Mouse (Mus musculus) small intestine, adult 2 months (tissue): ENCODE measurements around the gene Zfp174. TPM values are rescaled to one million over a fixed set of nuclear protein-coding genes. Genes with fewer than 3 reads are reported as not detected.
"Not testable (repeated sequence)": the region's sequence is repeated elsewhere in the genome, so short reads cannot be mapped to it uniquely, and the experiment has no call there.

Source experiments
- H3K27ac ChIP-seq: fragments of 200-500 bp; 2 replicates; pipeline ENCODE4 v1.5.1; 2012; ENCODE audit warnings: low read depth, low read length, control low read depth, inconsistent platforms; ENCODE audit not compliant: insufficient read depth
- H3K27me3 ChIP-seq: fragments of 200-500 bp; 2 replicates; pipeline ENCODE4 v1.6.1; 2012; ENCODE audit warnings: mild to moderate bottlenecking, moderate library complexity, low read length, inconsistent platforms; ENCODE audit not compliant: control insufficient read depth, insufficient read depth
- H3K36me3 ChIP-seq: fragments of 200-500 bp; 2 replicates; pipeline ENCODE4 v1.6.1; 2012; ENCODE audit warnings: mild to moderate bottlenecking, low read length, control low read depth, inconsistent platforms; ENCODE audit not compliant: control insufficient read depth, insufficient read depth
- H3K4me1 ChIP-seq: fragments of 200-500 bp; 2 replicates; pipeline ENCODE4 v1.6.1; 2012; ENCODE audit warnings: low read length, inconsistent platforms, mixed read lengths; ENCODE audit not compliant: control insufficient read depth, insufficient read depth, insufficient read length
- H3K4me3 ChIP-seq: fragments of 200-500 bp; 2 replicates; pipeline ENCODE4 v1.5.1; 2012; ENCODE audit warnings: low read depth, mild to moderate bottlenecking, control low read depth, inconsistent platforms, low read length, moderate library complexity
- CTCF ChIP-seq: fragments of 200-500 bp; IDR thresholded peaks from 2 replicates; pipeline ENCODE4 v1.5.1; 2012; ENCODE audit warnings: low read depth, mild to moderate bottlenecking, control low read depth, inconsistent platforms, low read length, moderate library complexity, mixed read lengths; ENCODE audit not compliant: insufficient replicate concordance, insufficient read length; ENCODE audit errors: extremely low read depth
- POLR2A ChIP-seq: fragments of 200-500 bp; IDR thresholded peaks from 2 replicates; pipeline ENCODE4 v1.6.1; 2012; ENCODE audit warnings: low read depth, mild to moderate bottlenecking, control low read depth, inconsistent platforms, low read length, moderate library complexity
- WGBS: fragments of 180-500 bp; shearing (Covaris S2); methylation state at CpG from one replicate; pipeline ENCODE4 v1.1.7; 2018; 5-methylcytosine and 5-hydroxymethylcytosine counted together
- polyA plus RNA-seq: library from polyadenylated mRNA; depleted of rRNA; stranded (reverse); fragments of >200 nt; gene quantifications from 2 replicates; pipeline ENCODE4 v1.2.3, GENCODE M21; 2012; rRNA removed

Zfp174 gene
- polyA plus RNA-seq: 0.18 and 0.37 TPM in 2 replicates

DNA sequence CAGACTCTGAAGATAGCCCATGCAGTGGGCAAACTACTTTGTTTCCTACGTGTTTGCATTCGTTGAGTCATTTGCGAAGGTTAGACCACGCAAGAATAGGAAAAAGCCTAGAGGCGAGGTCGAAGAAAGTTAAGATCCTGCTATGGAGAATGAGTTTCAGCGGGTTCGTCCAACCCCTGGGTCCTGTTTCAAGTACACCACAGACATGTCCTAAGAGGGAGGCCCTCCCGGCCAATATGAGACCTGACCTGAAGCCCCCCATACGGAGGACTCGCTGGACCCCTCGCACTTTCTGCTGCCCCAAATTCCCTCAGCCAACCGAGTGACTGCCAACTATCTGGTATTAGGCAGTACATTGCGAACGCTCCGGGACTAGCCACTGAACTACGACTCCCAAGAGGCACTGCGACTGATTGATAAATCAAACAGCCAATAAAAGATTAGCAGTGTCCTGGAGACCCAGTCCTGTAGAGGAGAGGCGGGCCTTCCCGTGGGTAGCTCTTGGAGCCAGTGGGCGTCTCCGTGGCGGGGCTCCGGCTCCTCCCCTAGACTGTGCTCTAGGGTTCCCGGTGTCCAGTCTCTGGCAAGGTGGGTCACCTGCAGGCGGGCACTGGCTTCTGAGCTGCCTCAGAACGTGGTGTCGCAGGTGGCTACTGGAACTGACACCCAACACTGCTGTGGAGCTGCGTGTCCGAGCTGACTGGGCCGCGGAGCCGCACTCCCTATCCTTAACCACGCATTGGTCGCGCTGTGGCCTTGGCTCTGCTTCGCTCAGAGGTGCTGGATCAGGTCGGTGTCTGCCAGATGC, at the start of gene Zfp174:
Zfp174 (plus strand) TSS at position 558 of the 808 bp plus-strand sequence.
- TF ChIP-seq CTCF (no peak), POLR2A (no peak)
- WGBS: 1% methylated on average over 38 of the region's 38 CpGs
- H3K27ac ChIP-seq: no peak within 1 kb of the TSS

DNA sequence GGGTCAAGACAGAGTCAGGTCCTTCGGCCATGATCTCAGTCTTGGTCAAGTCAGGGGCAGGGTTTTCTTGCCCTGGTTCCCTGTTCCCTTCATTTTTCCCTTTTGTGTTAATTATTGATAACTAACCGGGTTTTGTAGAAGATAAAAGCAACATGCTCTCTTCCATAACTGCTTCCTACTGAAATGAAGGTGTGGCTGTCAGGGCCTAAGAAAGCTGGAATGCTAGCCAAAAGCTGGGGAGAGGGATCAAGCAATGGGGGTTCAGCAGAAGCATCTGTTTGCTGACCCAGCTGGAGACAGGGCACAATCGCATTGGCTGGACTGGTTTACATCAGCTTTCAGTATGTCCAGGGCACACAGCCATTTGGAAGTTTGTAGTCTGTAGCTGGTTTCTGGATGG, 38.9 kb upstream of the Zfp174 start:
- H3K36me3 ChIP-seq: no peaks in the 10 kb centered on the region
- no peaks in the 10 kb centered on the region for H3K4me1 ChIP-seq
- no peak overlapping the region for H3K4me3 ChIP-seq
- WGBS: 65% methylated on average over 3 of the region's 3 CpGs
- no peak overlapping the region for H3K27ac ChIP-seq
- no peaks in the 10 kb centered on the region for H3K27me3 ChIP-seq
- TF ChIP-seq CTCF (no peak), POLR2A (no peak)

More for the DNA sequence above, at the start of gene Zfp174:
- peaks cover 8% of the 10 kb centered on the region for H3K4me1 ChIP-seq
- H3K27me3 ChIP-seq: no peaks in the 10 kb centered on the region
- no peaks in the 10 kb centered on the region for H3K36me3 ChIP-seq
- H3K4me3 ChIP-seq: peak within 1 kb of the TSS; percentile 84

DNA sequence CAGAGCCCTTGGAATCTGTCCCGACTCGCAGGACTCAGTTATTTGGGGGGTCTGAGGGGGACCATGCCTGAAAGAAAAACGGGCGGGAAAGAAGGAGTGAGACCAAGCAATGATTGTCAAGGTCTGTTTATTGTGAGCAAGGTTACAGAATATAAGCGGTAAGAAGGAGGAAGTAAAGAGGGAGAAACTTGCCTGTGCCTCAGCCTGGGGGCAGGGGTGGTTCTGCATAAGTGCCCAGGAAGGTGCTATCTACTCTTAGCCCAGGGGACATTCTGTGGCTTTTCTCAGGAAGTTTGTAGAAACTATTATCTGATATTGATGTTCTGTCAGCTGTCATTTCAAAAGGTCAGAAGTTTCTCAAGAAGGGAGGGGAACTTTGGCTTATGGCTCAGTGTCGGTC, 32.4 kb upstream of the Zfp174 start:
- H3K4me3 ChIP-seq, H3K27me3 ChIP-seq, H3K4me1 ChIP-seq, H3K27ac ChIP-seq, H3K36me3 ChIP-seq: not testable (repeated sequence)
- WGBS: 73% methylated on average over 6 of the region's 6 CpGs

DNA sequence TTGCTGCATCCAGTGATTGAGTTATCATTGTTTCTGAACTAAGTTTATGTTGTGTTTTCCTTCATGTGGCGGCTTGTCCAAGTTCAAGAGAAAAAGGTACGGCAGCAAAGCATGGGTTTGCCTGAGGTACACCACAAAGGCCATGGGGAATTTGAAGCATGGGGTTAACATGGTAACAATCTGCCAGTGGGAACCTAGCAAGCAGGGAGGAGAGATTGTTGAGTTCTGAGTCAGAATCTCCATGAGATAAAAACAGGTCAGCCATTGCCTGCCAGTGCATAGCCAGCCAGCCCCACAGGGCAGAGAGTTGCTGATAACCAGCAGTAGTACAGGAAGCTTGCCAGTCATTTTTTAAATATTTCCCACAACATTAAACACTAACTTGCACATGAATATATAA, 26.9 kb upstream of the Zfp174 start:
- 90% methylated on average over 2 of the region's 2 CpGs for WGBS
- no peak for TF ChIP-seq POLR2A
- TF ChIP-seq CTCF: no peak
- Histone ChIP-seq H3K4me3 (no peak overlapping the region), H3K36me3 (no peaks in the 10 kb centered on the region), H3K27me3 (no peaks in the 10 kb centered on the region), H3K4me1 (no peaks in the 10 kb centered on the region), H3K27ac (no peak overlapping the region)

DNA sequence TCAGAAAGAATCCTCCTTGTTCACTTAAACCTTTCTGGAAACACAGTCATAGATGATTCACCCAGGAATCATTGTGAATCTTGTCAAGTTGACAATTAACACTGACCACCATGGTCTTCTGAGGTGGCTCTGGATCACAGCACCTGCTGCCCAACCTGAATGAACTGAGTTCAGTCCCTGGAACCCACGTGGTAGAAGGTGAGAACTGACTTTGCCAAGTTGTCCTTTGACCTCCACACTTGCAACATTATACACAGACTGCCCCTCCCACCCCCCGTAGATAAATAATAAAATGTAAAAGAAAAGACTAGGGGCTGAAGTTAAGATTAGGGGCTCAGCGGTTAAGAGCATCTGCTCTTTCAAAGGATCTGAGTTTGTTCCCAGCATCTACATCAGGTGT, 19.0 kb upstream of the Zfp174 start:
- TF ChIP-seq CTCF: no peak
- no peak for TF ChIP-seq POLR2A

DNA sequence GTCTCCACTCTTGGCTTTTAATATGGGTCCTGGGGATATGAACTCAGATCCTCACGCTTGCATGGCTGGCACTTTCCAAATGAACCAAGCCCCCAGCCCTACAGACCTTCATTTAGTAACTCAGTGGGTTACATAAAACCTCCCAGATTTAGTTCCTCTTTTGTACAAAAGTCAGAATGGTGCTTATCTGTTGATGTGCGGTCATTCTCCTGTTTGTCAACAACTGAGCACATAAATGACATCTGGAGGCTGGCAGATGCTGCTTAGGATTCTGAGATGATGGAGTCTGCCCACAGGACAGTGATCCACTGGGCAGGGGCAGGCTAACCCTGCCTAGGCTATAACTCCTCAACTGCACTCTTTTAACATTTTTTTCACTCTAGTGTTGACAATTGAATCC, 17.3 kb upstream of the Zfp174 start:
- Histone ChIP-seq H3K27ac (no peak overlapping the region), H3K36me3 (no peaks in the 10 kb centered on the region), H3K4me1 (no peaks in the 10 kb centered on the region), H3K4me3 (no peak overlapping the region), H3K27me3 (no peaks in the 10 kb centered on the region)
- no peak for TF ChIP-seq CTCF
- no peak for TF ChIP-seq POLR2A
- WGBS: 90% methylated on average over 2 of the region's 2 CpGs

More for the DNA sequence above, 19.0 kb upstream of the Zfp174 start:
- 28% methylated on average over 3 of the region's 3 CpGs for WGBS
- Histone ChIP-seq H3K36me3 (no peaks in the 10 kb centered on the region), H3K27ac (no peak overlapping the region), H3K4me3 (no peak overlapping the region), H3K27me3 (no peaks in the 10 kb centered on the region), H3K4me1 (no peaks in the 10 kb centered on the region)

DNA sequence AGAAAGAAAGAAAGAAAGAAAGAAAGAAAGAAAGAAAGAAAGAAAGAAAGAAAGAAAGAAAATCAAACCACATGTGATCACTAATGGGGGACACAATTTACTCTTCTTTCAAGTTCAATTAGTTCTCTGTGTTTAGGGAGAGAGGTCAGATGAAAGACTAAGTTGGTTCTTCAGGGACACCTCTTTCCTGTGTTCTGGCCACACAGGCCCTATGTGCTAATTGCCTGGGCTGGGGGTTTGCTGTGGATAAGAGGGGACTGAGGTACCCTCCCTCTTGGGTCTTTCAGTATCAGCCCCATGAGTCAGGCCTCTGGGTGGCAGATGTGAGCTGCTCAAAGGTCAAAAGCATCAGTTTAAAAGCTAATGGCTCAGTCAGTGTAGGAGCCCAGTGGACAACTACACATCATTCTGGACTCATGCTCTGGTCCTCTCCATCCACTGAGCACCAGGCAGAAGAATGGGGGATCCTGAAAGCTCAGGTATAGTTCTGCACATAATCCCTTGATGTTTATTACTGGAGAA, 16.4 kb upstream of the Zfp174 start, which contains the start of gene Olfr15:
Olfr15 (plus strand) TSS at position 291 of the 522 bp plus-strand sequence.
- Histone ChIP-seq H3K36me3 (no peaks in the 10 kb centered on the region), H3K27me3 (no peaks in the 10 kb centered on the region), H3K27ac (no peak within 1 kb of the TSS), H3K4me1 (no peaks in the 10 kb centered on the region), H3K4me3 (no peak within 1 kb of the TSS)
- no peak for TF ChIP-seq POLR2A
- TF ChIP-seq CTCF: no peak
